Mouse (Mus musculus) CD4-positive helper T cell, adult 2 months (primary cell): ENCODE results near the gene Vsig10.
"Not testable (repeated sequence)": the region's sequence is repeated elsewhere in the genome, so short reads cannot be mapped to it uniquely, and the experiment has no call there.

Experiments used
- DNase-seq: peaks from one replicate; pipeline ENCODE4 v3.0.0-alpha.2; 2012; ENCODE audit warnings: low read depth, missing footprints, low spot score

The Vsig10 gene

GRCm38 (mm10) chr5:117355648-117356303 lies 36.9 kb downstream of the Vsig10 start:
- peak; percentile 31 for DNase-seq

GRCm38 (mm10) chr5:117356365-117357128 lies 37.7 kb downstream of the Vsig10 start:
- DNase-seq = no peak

- peak; percentile 77 for DNase-seq
These were observed 38.2 kb downstream of the Vsig10 start, which contains the start of gene Wsb2 for GRCm38 (mm10) chr5:117357129-117357477. TSS of gene Wsb2 (plus strand) at chr5:117357304.

- peak; percentile 70 for DNase-seq
These were observed 38.8 kb downstream of the Vsig10 start for GRCm38 (mm10) chr5:117357478-117358247.

GRCm38 (mm10) chr5:117358248-117358630 lies 39.4 kb downstream of the Vsig10 start:
- DNase-seq = peak; percentile 44

- peak; percentile 66 for DNase-seq
These were observed 39.8 kb downstream of the Vsig10 start for GRCm38 (mm10) chr5:117358725-117359124.

- no peak for DNase-seq
These were observed 40.8 kb downstream of the Vsig10 start for GRCm38 (mm10) chr5:117359497-117360227.

- no peak for DNase-seq
These were observed 41.3 kb downstream of the Vsig10 start for GRCm38 (mm10) chr5:117360228-117360515.

GRCm38 (mm10) chr5:117360631-117361541 lies 42.0 kb downstream of the Vsig10 start:
- DNase-seq = no peak

GRCm38 (mm10) chr5:117361590-117361989 lies 42.7 kb downstream of the Vsig10 start:
- DNase-seq = no peak

- DNase-seq = no peak
These were observed 44.3 kb downstream of the Vsig10 start for GRCm38 (mm10) chr5:117363066-117363782.

- no peak for DNase-seq
These were observed 45.9 kb downstream of the Vsig10 start for GRCm38 (mm10) chr5:117364821-117365220.

GRCm38 (mm10) chr5:117365904-117366561 lies 47.1 kb downstream of the Vsig10 start:
- DNase-seq = no peak

GRCm38 (mm10) chr5:117367206-117367605 lies 48.3 kb downstream of the Vsig10 start:
- DNase-seq = no peak

- no peak for DNase-seq
These were observed 51.7 kb downstream of the Vsig10 start for GRCm38 (mm10) chr5:117370592-117370991.

- no peak for DNase-seq
These were observed 54.5 kb downstream of the Vsig10 start for GRCm38 (mm10) chr5:117373418-117373817.

- no peak for DNase-seq
These were observed 55.6 kb downstream of the Vsig10 start for GRCm38 (mm10) chr5:117374372-117375049.

- DNase-seq = no peak
These were observed 57.5 kb downstream of the Vsig10 start for GRCm38 (mm10) chr5:117376331-117376761.

- DNase-seq = not testable (repeated sequence)
These were observed 58.8 kb downstream of the Vsig10 start for GRCm38 (mm10) chr5:117377731-117378130.
